Mouse (Mus musculus): ENCODE results near the gene Scai. TPM values are rescaled to one million over a fixed set of nuclear protein-coding genes. Genes with fewer than 3 reads are reported as not detected.
A peak's percentile ranks its signal among the peaks of the same experiment; 100 is the strongest.
"Not testable (repeated sequence)": the region's sequence is repeated elsewhere in the genome, so short reads cannot be mapped to it uniquely, and the experiment has no call there.

The Scai gene
- 18.4 and 22.6 TPM in 2 replicates for polyA plus RNA-seq (2011; ENCODE audit: insufficient read length, low read depth, missing spikeins)

DNA sequence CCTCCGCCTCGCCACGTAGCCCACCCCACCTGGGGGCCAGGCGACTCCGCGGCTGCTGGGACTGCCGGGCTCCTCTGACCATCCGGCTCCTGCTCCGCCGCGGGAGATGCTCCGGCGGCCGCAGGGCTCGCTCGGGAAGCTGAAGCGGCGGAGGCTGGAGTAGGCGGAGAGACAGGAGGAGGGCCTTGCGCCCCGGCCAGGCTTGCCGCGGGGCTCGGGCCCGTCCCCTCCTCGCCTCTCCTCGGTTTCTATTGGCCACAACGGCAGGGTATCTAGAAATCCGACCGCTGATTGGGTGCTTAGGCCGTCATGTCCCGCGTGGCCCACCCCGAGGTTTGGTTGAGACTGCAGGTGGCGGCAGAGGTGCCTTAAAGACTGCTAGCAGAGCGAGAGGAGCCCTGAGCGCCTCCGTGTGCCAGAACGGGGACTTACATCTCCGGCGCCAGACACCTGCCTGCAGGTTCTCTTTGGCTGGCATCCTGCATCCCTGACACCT, at the start of gene Scai:
Gene Scai (minus strand): TSS at position 174 of the 496 bp plus-strand sequence.
- peak within 1 kb of the TSS; percentile 69 for H3K4me3 ChIP-seq (ENCODE audit: insufficient read depth, low read length)
- H3K27ac ChIP-seq (ENCODE audit: insufficient read depth, low read length): peak within 1 kb of the TSS; percentile 12; the same call in 1 of the 2 replicates
- TF ChIP-seq CTCF (IDR thresholded peaks at IDR 0.05; ENCODE audit: borderline replicate concordance, insufficient read depth, low read length) (peak; percentile 67), POLR2A (IDR thresholded peaks at IDR 0.05; ENCODE audit: low read depth, low read length) (peak; percentile 74)
- no peaks in the 10 kb centered on the region for H3K4me1 ChIP-seq (ENCODE audit: control insufficient read depth, insufficient read depth, low read length)

DNA sequence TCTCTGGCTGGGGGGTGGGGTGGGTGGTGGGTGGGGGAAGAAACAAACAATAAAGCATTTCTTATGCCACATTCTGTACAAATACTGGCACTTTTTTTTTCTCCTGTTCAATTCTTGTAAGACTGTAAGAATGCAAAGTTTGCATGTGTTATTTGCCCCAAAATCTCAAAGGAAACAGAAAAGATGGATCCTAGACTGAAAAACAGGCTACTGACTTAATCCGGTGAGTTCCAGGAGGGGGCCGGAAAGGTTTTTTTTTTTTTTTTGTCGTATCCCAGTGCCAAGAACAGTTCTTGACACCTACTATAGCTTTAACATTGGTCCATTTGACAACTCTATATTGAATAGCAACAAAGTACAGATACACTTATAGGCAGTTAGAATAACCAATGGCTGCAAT, 36.2 kb upstream of the Scai start:
- H3K27ac ChIP-seq (ENCODE audit: insufficient read depth, low read length): no peak overlapping the region
- TF ChIP-seq POLR2A (IDR thresholded peaks at IDR 0.05; ENCODE audit: low read depth, low read length): no peak
- peak overlapping the region; percentile 94 for H3K4me3 ChIP-seq (ENCODE audit: insufficient read depth, low read length)
- peaks cover 5% of the 10 kb centered on the region; the same call in 1 of the 2 replicates for H3K4me1 ChIP-seq (ENCODE audit: control insufficient read depth, insufficient read depth, low read length)

DNA sequence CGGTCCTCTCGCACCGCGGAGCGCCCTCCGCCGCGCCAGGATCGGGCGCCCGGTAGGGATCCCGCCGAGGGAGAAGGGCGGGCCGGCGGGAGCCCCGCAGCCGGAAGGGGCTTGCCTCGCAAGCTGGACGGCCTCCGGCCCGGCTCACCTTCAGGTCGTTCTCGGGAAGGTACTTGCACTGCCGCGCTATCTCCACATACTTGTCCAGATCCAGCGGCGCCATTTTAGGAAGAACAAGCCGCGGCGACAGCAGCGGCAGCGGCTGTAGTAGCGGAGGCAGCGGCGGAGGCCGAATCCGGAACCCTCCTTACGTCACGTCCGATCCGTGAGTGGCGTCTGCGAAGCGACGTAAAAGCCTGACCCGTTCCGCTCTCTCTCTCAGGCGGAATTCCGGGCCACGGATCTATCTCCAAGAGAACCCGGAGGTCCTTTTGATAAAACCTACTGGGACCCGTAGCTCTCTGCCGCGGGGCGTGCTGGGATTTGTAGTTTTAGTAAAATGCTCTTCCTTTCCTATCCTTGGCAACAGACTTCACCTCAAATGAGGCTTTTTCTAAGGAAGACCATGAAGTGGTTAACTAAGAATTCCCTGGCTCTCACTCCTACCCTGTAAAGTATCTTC, 35.6 kb upstream of the Scai start, which contains the start of gene Ppp6c:
Gene Ppp6c (minus strand): TSS at position 433 of the 622 bp plus-strand sequence.
- TF ChIP-seq CTCF (IDR thresholded peaks at IDR 0.05; ENCODE audit: borderline replicate concordance, insufficient read depth, low read length) (no peak), POLR2A (IDR thresholded peaks at IDR 0.05; ENCODE audit: low read depth, low read length) (peak; percentile 77)
- Histone ChIP-seq H3K4me1 (ENCODE audit: control insufficient read depth, insufficient read depth, low read length) (peaks cover 5% of the 10 kb centered on the region; the same call in 1 of the 2 replicates), H3K27ac (ENCODE audit: insufficient read depth, low read length) (peak within 1 kb of the TSS; percentile 93), H3K4me3 (ENCODE audit: insufficient read depth, low read length) (peak within 1 kb of the TSS; percentile 94)

DNA sequence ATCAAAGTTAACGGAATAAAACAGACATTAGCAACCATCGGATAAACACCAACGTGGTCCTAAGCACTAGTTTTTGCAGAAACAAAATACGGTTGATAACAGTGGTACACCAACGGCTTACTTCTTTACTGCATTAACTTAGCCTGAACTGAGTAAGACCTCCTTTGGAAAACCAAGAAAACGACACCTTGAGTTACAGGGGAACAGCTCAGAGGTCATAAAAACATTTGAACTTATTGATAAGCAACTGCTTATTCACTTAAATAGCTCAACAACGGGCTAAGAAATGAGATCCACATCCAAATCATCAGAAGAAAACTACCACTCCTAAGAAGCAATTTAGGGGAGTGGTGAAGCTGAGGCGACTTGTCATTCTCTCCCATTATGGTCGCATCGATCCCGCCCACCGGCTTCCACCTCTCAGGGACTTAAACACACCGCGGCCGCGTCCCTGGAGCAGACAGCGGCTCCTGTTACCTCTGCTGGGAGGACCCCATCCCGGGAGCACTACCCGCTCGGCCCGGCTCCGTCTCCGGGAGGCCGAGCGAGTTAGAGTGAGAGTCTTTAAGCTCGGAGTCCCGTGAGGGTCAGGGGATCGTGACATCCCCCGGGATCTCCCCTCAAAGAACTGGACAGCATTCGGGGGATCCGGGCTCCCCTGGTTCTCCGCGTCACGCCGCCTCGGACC, 34.9 kb upstream of the Scai start:
- Histone ChIP-seq H3K27ac (ENCODE audit: insufficient read depth, low read length) (peak overlapping the region; percentile 93), H3K4me3 (ENCODE audit: insufficient read depth, low read length) (peak overlapping the region; percentile 94)
- H3K4me1 ChIP-seq (ENCODE audit: control insufficient read depth, insufficient read depth, low read length): not testable (repeated sequence)

DNA sequence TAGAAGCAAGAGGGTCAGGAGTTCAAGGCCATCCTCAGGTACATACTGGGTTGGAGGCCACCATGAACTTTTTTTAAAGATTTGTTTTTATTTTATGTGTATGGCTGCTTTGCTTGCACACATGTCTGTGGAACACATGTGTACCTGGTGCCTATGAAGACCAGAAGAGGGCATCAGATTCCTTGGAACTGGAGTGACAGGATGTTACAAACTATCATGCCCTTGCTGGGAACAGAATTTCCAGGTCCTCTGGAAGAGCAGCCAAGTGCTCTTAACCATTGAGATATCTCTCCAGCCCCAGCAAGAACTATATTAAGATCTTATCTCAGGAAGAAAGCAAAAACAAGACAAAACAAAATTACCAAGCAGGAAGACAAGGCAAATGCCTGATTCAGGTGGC, 34.1 kb upstream of the Scai start:
- TF ChIP-seq CTCF (IDR thresholded peaks at IDR 0.05; ENCODE audit: borderline replicate concordance, insufficient read depth, low read length): no peak
- TF ChIP-seq POLR2A (IDR thresholded peaks at IDR 0.05; ENCODE audit: low read depth, low read length): no peak
- no peak overlapping the region for H3K27ac ChIP-seq (ENCODE audit: insufficient read depth, low read length)
- H3K4me1 ChIP-seq (ENCODE audit: control insufficient read depth, insufficient read depth, low read length): peaks cover 5% of the 10 kb centered on the region; the same call in 1 of the 2 replicates
- H3K4me3 ChIP-seq (ENCODE audit: insufficient read depth, low read length): peak overlapping the region; percentile 21; the same call in 1 of the 2 replicates

DNA sequence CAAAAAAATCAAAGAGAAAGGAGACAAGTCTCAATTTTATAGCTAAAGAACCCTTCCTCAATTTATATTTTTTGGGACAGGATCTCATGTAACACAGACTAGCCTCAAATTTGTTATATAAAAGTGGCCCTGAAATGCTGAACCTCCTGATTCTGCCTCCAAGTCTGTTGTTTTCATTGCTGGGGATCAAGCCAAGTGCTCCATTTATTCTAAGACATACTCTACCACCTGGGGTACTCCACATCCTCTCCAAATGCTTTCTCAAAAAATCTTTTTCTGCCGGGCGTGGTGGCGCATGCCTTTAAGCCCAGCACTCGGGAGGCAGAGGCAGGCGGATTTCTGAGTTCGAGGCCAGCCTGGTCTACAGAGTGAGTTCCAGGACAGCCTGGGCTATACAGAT, 29.5 kb upstream of the Scai start:
- TF ChIP-seq POLR2A (IDR thresholded peaks at IDR 0.05; ENCODE audit: low read depth, low read length) (no peak), CTCF (IDR thresholded peaks at IDR 0.05; ENCODE audit: borderline replicate concordance, insufficient read depth, low read length) (no peak)
- Histone ChIP-seq H3K27ac (ENCODE audit: insufficient read depth, low read length) (no peak overlapping the region), H3K4me1 (ENCODE audit: control insufficient read depth, insufficient read depth, low read length) (peaks cover 5% of the 10 kb centered on the region; the same call in 1 of the 2 replicates), H3K4me3 (ENCODE audit: insufficient read depth, low read length) (no peak overlapping the region)

DNA sequence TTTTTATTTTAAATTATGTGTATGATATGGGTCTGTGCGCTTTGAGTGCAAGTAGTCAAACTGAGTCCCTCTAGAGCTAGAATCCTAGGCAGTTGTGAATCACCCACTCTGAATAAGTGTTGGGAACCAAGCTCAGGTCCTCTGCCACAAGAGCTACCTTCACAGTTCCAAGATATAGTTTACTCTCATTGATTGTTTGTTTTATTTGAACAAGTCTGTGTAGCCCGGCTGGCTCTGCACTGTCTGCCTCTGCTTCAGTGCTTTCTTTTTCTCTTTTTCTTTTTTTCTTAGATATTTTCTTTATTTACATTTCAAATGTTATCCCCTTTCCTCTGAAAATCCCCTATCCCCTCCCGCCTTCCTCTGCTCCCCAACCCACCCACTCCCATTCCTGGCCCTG, 28.5 kb upstream of the Scai start:
- no peak for TF ChIP-seq CTCF (IDR thresholded peaks at IDR 0.05; ENCODE audit: borderline replicate concordance, insufficient read depth, low read length)
- no peak for TF ChIP-seq POLR2A (IDR thresholded peaks at IDR 0.05; ENCODE audit: low read depth, low read length)
- Histone ChIP-seq H3K4me1 (ENCODE audit: control insufficient read depth, insufficient read depth, low read length) (no peaks in the 10 kb centered on the region), H3K27ac (ENCODE audit: insufficient read depth, low read length) (no peak overlapping the region), H3K4me3 (ENCODE audit: insufficient read depth, low read length) (no peak overlapping the region)

DNA sequence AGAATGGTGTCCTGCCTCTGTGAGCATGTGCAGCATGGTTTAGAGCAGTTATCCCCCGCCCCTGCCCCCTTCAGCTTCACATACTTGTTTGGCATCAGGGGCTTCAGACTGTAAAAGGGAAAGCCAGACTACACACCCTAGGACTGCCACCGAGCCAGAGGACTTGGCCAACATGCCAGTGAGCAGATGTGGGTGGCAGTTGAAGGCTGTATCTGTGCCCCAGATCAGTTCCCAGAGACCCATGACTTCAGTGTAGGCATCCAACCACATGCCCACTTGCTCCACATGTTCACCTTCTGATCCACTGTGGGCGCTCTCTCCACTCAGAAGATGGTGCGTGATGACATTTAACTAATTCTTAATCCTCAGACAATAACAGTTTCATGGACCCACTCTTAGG, 26.6 kb upstream of the Scai start:
- H3K4me3 ChIP-seq (ENCODE audit: insufficient read depth, low read length): no peak overlapping the region
- no peak for TF ChIP-seq POLR2A (IDR thresholded peaks at IDR 0.05; ENCODE audit: low read depth, low read length)
- TF ChIP-seq CTCF (IDR thresholded peaks at IDR 0.05; ENCODE audit: borderline replicate concordance, insufficient read depth, low read length): no peak
- no peaks in the 10 kb centered on the region for H3K4me1 ChIP-seq (ENCODE audit: control insufficient read depth, insufficient read depth, low read length)
- H3K27ac ChIP-seq (ENCODE audit: insufficient read depth, low read length): no peak overlapping the region

DNA sequence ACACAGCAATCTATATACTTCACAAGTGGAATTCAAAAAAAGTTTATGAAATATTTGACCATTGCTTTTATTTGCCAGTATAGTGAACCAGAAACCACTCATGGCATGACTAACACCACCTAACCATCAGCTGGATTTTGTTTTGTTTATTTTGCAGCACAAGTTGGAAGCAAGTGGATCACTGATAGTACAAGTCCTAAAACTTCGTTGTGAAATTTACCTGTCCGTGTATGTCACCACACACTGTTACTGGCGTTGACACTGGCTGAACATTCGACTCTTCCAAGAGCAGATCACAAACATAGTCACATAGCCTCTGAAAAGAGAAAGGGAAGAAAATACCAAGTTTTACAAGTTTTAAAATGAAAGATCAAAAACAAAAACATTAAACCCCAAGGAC, 20.2 kb upstream of the Scai start:
- no peaks in the 10 kb centered on the region for H3K4me1 ChIP-seq (ENCODE audit: control insufficient read depth, insufficient read depth, low read length)
- TF ChIP-seq POLR2A (IDR thresholded peaks at IDR 0.05; ENCODE audit: low read depth, low read length) (no peak), CTCF (IDR thresholded peaks at IDR 0.05; ENCODE audit: borderline replicate concordance, insufficient read depth, low read length) (no peak)
- H3K4me3 ChIP-seq (ENCODE audit: insufficient read depth, low read length): no peak overlapping the region
- no peak overlapping the region for H3K27ac ChIP-seq (ENCODE audit: insufficient read depth, low read length)

DNA sequence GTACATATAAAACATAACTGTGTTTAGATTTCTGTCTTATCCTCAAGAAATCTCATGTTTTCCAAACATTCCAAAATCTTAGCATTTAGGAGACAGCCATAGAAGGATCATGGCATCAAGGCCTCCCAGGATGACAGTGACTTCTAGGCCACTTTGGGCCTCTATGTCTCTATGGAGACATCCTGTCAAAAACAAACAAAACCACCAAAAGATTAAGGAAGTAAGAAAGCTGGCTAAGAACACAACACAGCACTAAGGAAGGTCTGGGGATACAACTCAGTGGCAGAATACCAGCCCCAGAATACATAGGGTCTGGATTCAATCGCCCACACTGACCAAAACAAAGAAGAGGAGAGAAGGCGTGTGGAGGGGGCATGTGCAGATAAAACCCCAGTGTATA, 12.8 kb upstream of the Scai start:
- Histone ChIP-seq H3K4me1 (ENCODE audit: control insufficient read depth, insufficient read depth, low read length) (no peaks in the 10 kb centered on the region), H3K4me3 (ENCODE audit: insufficient read depth, low read length) (no peak overlapping the region), H3K27ac (ENCODE audit: insufficient read depth, low read length) (no peak overlapping the region)
- TF ChIP-seq POLR2A (IDR thresholded peaks at IDR 0.05; ENCODE audit: low read depth, low read length): no peak
- no peak for TF ChIP-seq CTCF (IDR thresholded peaks at IDR 0.05; ENCODE audit: borderline replicate concordance, insufficient read depth, low read length)

All from embryonic fibroblast, embryonic 13.5 days (primary cell).